17 mouse cellular contexts compared by ENCODE assay signal in genomic region chr2:58703646-58704045, GRCm38 (mm10).
"Had no signal": no experiment of that assay in that cellular context is flagged by ENCODE, and none has a peak within 500 bp of the region (broad histone marks: within the 10 kb centered on the region; RNA-seq: fewer than 3 reads in every experiment).

No protein-coding gene starts in this region.

- H3K4me1 ChIP-seq: midbrain, embryonic 12.5 days; neural tube, embryonic 12.5 days had no signal

- H3K4me2 ChIP-seq: lung, embryonic 14.5 days; midbrain, embryonic 12.5 days; neural tube, embryonic 12.5 days; stomach, embryonic 15.5 days had no signal

- ATAC-seq: midbrain, embryonic 16.5 days had no signal

- H3K36me3 ChIP-seq: midbrain, embryonic 10.5 days; midbrain, embryonic 12.5 days; neural tube, embryonic 12.5 days; stomach, embryonic 15.5 days had no signal

- H3K9ac ChIP-seq: lung, embryonic 14.5 days; midbrain, embryonic 12.5 days; neural tube, embryonic 12.5 days; stomach, embryonic 15.5 days had no signal

- H3K27ac ChIP-seq: midbrain, embryonic 10.5 days; midbrain, embryonic 12.5 days; neural tube, embryonic 12.5 days; stomach, embryonic 15.5 days; stomach, postnatal 0 days had no signal

- H3K9me3 ChIP-seq: midbrain, embryonic 10.5 days; midbrain, embryonic 12.5 days; neural tube, embryonic 12.5 days; stomach, embryonic 15.5 days had no signal

- DNase-seq: lung, embryonic 14.5 days; lung, postnatal 10 days; lung, postnatal 4 days; midbrain, embryonic 14.5 days; right cerebral cortex, adult 18-20 months; right cerebral cortex, postnatal 25 days; right cerebral cortex, postnatal 4 days; thymus, adult 2 months; thymus, postnatal 25 days; thymus, postnatal 4 days had no signal

- H3K27me3 ChIP-seq: midbrain, embryonic 12.5 days; neural tube, embryonic 12.5 days; stomach, embryonic 15.5 days had no signal

- H3K4me3 ChIP-seq: midbrain, embryonic 10.5 days; midbrain, embryonic 12.5 days; myocyte; neural tube, embryonic 12.5 days; stomach, embryonic 15.5 days had no signal
